Mouse (Mus musculus) embryonic facial prominence, embryonic 14.5 days (tissue): Measurements from ENCODE around the gene Ceacam12. TPM values are rescaled to one million over a fixed set of nuclear protein-coding genes. Genes with fewer than 3 reads are reported as not detected.
"Not testable (repeated sequence)": the region's sequence is repeated elsewhere in the genome, so short reads cannot be mapped to it uniquely, and the experiment has no call there.

ENCODE experiments used
- ATAC-seq: fragments of 200-750 bp; cut with Nextera tagmentation; 2 replicates; pipeline ENCODE4 v1.8.0; 2017; ENCODE audit warnings: low read depth, moderate number of reproducible peaks, moderate TSS enrichment
- DNase-seq: peaks from one replicate; pipeline ENCODE4 v3.0.0-alpha.2; 2015; ENCODE audit warnings: low spot score
- H3K27ac ChIP-seq: fragments of 300-500 bp; sonication (generic); replicated peaks from 2 replicates; pipeline ENCODE4 v1.5.1; 2014; ENCODE audit warnings: low read depth, mild to moderate bottlenecking, low read length, moderate library complexity
- H3K27me3 ChIP-seq: fragments of 300-500 bp; sonication (generic); replicated peaks from 2 replicates; pipeline ENCODE4 v1.6.1; 2014; ENCODE audit warnings: low read length; ENCODE audit not compliant: control insufficient read depth, insufficient read depth
- H3K36me3 ChIP-seq: fragments of 300-500 bp; sonication (generic); 2 replicates; pipeline ENCODE4 v1.6.1; 2014; ENCODE audit warnings: low read length, mixed read lengths; ENCODE audit not compliant: control insufficient read depth, insufficient read depth
- H3K4me1 ChIP-seq: fragments of 300-500 bp; sonication (generic); 2 replicates; pipeline ENCODE4 v1.6.1; 2014; ENCODE audit warnings: antibody characterized with exemption, low read length; ENCODE audit not compliant: control insufficient read depth, insufficient read depth
- H3K4me2 ChIP-seq: fragments of 300-500 bp; sonication (generic); 2 replicates; pipeline ENCODE4 v1.6.1; 2014; ENCODE audit warnings: low read depth, mild to moderate bottlenecking, low read length, moderate library complexity, mixed read lengths
- H3K4me3 ChIP-seq: fragments of 300-500 bp; sonication (generic); 2 replicates; pipeline ENCODE4 v1.5.1; 2014; ENCODE audit warnings: low read depth, mild to moderate bottlenecking, low read length
- H3K9ac ChIP-seq: fragments of 300-500 bp; sonication (generic); 2 replicates; pipeline ENCODE4 v1.6.1; 2014; ENCODE audit warnings: low read depth, mild to moderate bottlenecking, low read length, moderate library complexity, mixed read lengths
- H3K9me3 ChIP-seq: fragments of 300-500 bp; sonication (generic); 2 replicates; pipeline ENCODE4 v1.6.1; 2016; ENCODE audit warnings: low read length; ENCODE audit not compliant: control insufficient read depth
- WGBS: fragments of 180-500 bp; shearing (Covaris S2); extraction: QIAGEN DNeasy Blood & Tissue Kit; methylation state at CpG from one replicate; pipeline ENCODE4 v1.1.7; 2014; 5-methylcytosine and 5-hydroxymethylcytosine counted together
- microRNA-seq: library from miRNA; unstranded; fragments of <30 nt; microRNA quantifications from one replicate; pipeline ENCODE4, GENCODE M21; 2016; ENCODE audit warnings: borderline number of aligned reads
- polyA plus RNA-seq: library from polyadenylated mRNA; unstranded; fragments of >200 nt; fragmentation: Nextera tagmentation; extraction: Ambion mirVana; gene quantifications from 2 replicates; pipeline ENCODE4 v1.2.1, GENCODE M21; 2014

Gene Ceacam12
- polyA plus RNA-seq: not detected in 2 replicates

DNA sequence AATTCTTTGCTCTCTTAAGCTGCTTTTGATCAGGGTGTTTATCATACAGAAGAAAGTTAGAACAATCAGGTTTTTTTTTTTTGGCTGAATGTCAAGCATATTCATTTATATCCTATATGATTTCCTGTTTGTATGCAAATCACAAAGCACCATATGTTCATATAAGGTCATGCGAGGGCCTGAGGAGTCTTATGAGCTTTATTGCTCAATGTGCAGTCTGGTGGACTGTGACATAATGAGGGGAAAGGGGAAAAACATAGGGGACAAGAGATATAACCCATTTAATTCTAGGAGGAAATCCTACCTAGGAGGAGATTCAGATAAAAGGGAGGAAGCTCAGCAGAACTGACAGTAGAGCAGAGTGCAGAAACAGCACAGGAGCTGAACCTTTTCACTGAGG lies at the start of gene Ceacam12:
Gene Ceacam12, plus strand, starts transcription at position 301 of the 400 bp plus-strand sequence.
- Histone ChIP-seq H3K36me3 (no peaks in the 10 kb centered on the region), H3K27ac (no peak within 1 kb of the TSS), H3K27me3 (no peaks in the 10 kb centered on the region), H3K4me2 (no peak within 1 kb of the TSS), H3K9ac (no peak within 1 kb of the TSS), H3K9me3 (peaks cover 22% of the 10 kb centered on the region; the same call in 1 of the 2 replicates), H3K4me1 (no peaks in the 10 kb centered on the region), H3K4me3 (no peak within 1 kb of the TSS)
- WGBS: 78% methylated on average over 1 of the region's 1 CpGs
- ATAC-seq: no peak
- no peak for DNase-seq

DNA sequence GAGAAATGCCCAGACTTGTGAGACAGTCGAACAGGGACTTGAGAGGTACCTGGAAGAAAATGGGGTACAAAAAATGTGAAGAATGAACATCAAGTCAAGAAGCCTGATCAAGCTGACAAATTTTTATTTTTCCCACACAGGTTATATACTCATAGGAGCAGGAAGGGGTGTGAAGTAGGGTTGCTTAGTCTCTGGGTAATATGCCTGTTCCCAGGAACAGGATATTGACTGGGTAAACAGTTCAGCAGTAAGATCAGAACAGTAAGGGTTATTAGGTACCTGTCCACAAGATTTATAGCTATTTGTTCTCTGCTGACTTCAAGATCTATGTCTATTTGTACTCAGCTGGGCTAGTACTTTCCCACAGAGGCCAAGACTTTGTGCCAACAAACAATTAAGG lies 8.1 kb downstream of the Ceacam12 start:
- not testable (repeated sequence) for ATAC-seq, H3K36me3 ChIP-seq, H3K9ac ChIP-seq, H3K4me2 ChIP-seq, H3K27me3 ChIP-seq, H3K27ac ChIP-seq, H3K4me1 ChIP-seq, H3K4me3 ChIP-seq, DNase-seq
- peaks cover 22% of the 10 kb centered on the region; the same call in 1 of the 2 replicates for H3K9me3 ChIP-seq
- WGBS: 78% methylated on average over 1 of the region's 1 CpGs

DNA sequence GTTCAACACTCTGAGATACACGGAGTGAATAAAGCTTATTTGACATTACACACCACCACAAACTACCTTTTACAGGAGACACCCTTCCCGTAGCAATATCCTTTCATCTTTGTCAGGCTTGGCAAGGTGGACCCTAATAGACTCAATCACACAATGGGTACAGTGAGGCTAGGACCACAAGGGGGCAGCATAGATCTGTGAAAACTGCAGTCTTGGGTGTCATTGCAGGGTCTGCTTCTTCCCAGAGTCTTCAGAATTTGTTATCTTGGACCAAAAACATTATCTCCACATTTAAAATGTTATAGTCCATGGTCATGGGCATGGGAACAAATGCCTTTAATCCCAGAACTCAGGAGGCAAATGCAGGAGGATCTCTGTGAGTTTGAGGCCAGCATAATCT lies 35.1 kb downstream of the Ceacam12 start:
- 45% methylated on average over 2 of the region's 2 CpGs for WGBS
- peaks cover 10% of the 10 kb centered on the region; the same call in 1 of the 2 replicates for H3K9me3 ChIP-seq

More for the DNA sequence above, 35.1 kb downstream of the Ceacam12 start:
- ATAC-seq (no peak), DNase-seq (no peak)
- H3K9ac ChIP-seq: no peak overlapping the region
- no peak overlapping the region for H3K27ac ChIP-seq
- H3K27me3 ChIP-seq: no peaks in the 10 kb centered on the region
- no peak overlapping the region for H3K4me3 ChIP-seq
- H3K4me2 ChIP-seq: no peak overlapping the region
- H3K4me1 ChIP-seq: no peaks in the 10 kb centered on the region
- no peaks in the 10 kb centered on the region for H3K36me3 ChIP-seq

Small RNA genes within 50 kb of the gene (microRNA-seq; reads per million reads assigned to microRNA genes)
- not detected for gene Gm22414

Other genes starting within 250 kb of the Ceacam12 start
- not detected in 2 replicates for gene Gm5155, start 194.2 kb upstream of the Ceacam12 start, polyA plus RNA-seq
- gene Ceacam11, start 93.8 kb upstream of the Ceacam12 start, polyA plus RNA-seq: not detected in 2 replicates
- gene Ceacam13, start 56.0 kb upstream of the Ceacam12 start, polyA plus RNA-seq: not detected in 2 replicates
- not detected in 2 replicates for gene Igfl3, start 110.6 kb downstream of the Ceacam12 start, polyA plus RNA-seq
- gene Mill1, start 179.4 kb downstream of the Ceacam12 start, polyA plus RNA-seq: 0.26 TPM in 1 of 2 replicates, not detected in the other